Comparison of ENCODE assay signal across 13 mouse cellular contexts in the genomic region with DNA sequence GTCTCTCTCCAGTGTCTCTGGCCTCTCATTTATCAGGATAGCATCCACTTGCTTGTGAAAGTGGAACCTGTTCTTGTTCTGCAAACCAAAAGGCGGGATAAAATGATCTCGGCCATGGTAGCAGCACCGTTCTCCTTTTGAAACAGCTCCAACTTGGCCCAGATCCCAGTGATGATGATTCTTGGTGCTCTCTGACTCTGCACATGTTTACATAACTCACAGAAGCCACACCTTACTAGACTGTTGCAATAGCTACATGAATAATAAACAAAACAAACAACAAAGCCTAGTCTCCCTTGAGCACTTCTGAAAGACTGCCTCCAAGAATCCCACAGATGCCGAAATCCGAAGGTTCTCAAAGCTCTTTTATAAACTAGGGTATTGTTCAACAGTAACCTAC.
A peak's percentile ranks its signal among the peaks of the same experiment; 100 is the strongest.
DNase-seq lines count a peak whose midpoint lies in the region; ATAC-seq and TF ChIP-seq lines count a peak whose summit lies in the region.
"Had no signal": no experiment of that assay in that cellular context is flagged by ENCODE, and none has a peak within 500 bp of the region (broad histone marks: within the 10 kb centered on the region; RNA-seq: fewer than 3 reads in every experiment).

No protein-coding gene starts in this region.

- no peaks in the 10 kb centered on the region for H3K9me3 ChIP-seq in kidney, embryonic 15.5 days (replicated peaks)
- H3K9me3 ChIP-seq in lung, postnatal 0 days (ENCODE audit: low read length) = no peaks in the 10 kb centered on the region
- no peaks in the 10 kb centered on the region for H3K9me3 ChIP-seq in hindbrain, embryonic 13.5 days
- H3K9me3 ChIP-seq in forebrain, postnatal 0 days (ENCODE audit: low read length) = no peaks in the 10 kb centered on the region
- H3K9me3 ChIP-seq: forebrain, embryonic 10.5 days had no signal

- no peak overlapping the region for H3K9ac ChIP-seq in kidney, embryonic 15.5 days
- H3K9ac ChIP-seq in lung, postnatal 0 days (replicated peaks; ENCODE audit: low read depth) = no peak overlapping the region
- no peak overlapping the region for H3K9ac ChIP-seq in hindbrain, embryonic 13.5 days
- H3K9ac ChIP-seq in forebrain, postnatal 0 days = no peak overlapping the region
- H3K9ac ChIP-seq: liver, embryonic 14.5 days had no signal

- ATAC-seq in kidney, embryonic 15.5 days (replicated peaks; ENCODE audit: low FRiP score) = no peak
- ATAC-seq in lung, postnatal 0 days = peak; percentile 64
- no peak for ATAC-seq in hindbrain, embryonic 13.5 days (ENCODE audit: low FRiP score)
- no peak for ATAC-seq in forebrain, postnatal 0 days
- ATAC-seq: activated CD4-positive, CD25-positive, alpha-beta regulatory T cell, adult 4 months had no signal

- H3K4me2 ChIP-seq in kidney, embryonic 15.5 days = no peak overlapping the region
- no peak overlapping the region for H3K4me2 ChIP-seq in lung, postnatal 0 days (replicated peaks; ENCODE audit: low read depth, low read length)
- no peak overlapping the region for H3K4me2 ChIP-seq in hindbrain, embryonic 13.5 days
- H3K4me2 ChIP-seq in forebrain, postnatal 0 days (ENCODE audit: low read depth) = no peak overlapping the region

- no peak for TF ChIP-seq CTCF in lung, postnatal 0 days (IDR thresholded peaks at IDR 0.05)
- TF ChIP-seq CTCF in forebrain, postnatal 0 days (IDR thresholded peaks at IDR 0.05; ENCODE audit: low read depth) = no peak

- no peak overlapping the region for H3K4me3 ChIP-seq in kidney, embryonic 15.5 days (replicated peaks)
- no peak overlapping the region for H3K4me3 ChIP-seq in lung, postnatal 0 days (ENCODE audit: low read depth, low read length)
- H3K4me3 ChIP-seq in hindbrain, embryonic 13.5 days = no peak overlapping the region
- no peak overlapping the region for H3K4me3 ChIP-seq in forebrain, postnatal 0 days (ENCODE audit: low read depth, low read length)
- H3K4me3 ChIP-seq: forebrain, embryonic 10.5 days had no signal

- TF ChIP-seq EP300 in lung, postnatal 0 days (IDR thresholded peaks at IDR 0.05) = peak; percentile 22; the same call in 1 of the 2 replicates

- DNase-seq in kidney, adult 11 months = peak; percentile 27
- DNase-seq in adrenal gland, postnatal 10 days = peak; percentile 77
- peak; percentile 60 to 66 for DNase-seq in cerebellum, postnatal 36 days
- peak; percentile 61 for DNase-seq in lung, postnatal 0 days (ENCODE audit: low spot score)
- DNase-seq in neural tube, embryonic 10.5 days (ENCODE audit: extremely low spot score, low spot score) = no peak
- no peak for DNase-seq in forebrain, postnatal 0 days
- DNase-seq: thymus, adult 18-20 months had no signal

- no peaks in the 10 kb centered on the region for H3K27me3 ChIP-seq in kidney, embryonic 15.5 days
- no peaks in the 10 kb centered on the region for H3K27me3 ChIP-seq in lung, postnatal 0 days (replicated peaks; ENCODE audit: insufficient read depth, low read length)
- H3K27me3 ChIP-seq in hindbrain, embryonic 13.5 days = no peaks in the 10 kb centered on the region
- H3K27me3 ChIP-seq in forebrain, postnatal 0 days (ENCODE audit: insufficient read depth, low read length) = no peaks in the 10 kb centered on the region
- H3K27me3 ChIP-seq: CH12.LX had no signal

- H3K4me1 ChIP-seq in kidney, embryonic 15.5 days = no peaks in the 10 kb centered on the region
- H3K4me1 ChIP-seq in lung, postnatal 0 days (ENCODE audit: insufficient read depth, low read depth, low read length) = no peaks in the 10 kb centered on the region
- H3K4me1 ChIP-seq in hindbrain, embryonic 13.5 days (replicated peaks) = no peaks in the 10 kb centered on the region
- H3K4me1 ChIP-seq in forebrain, postnatal 0 days (ENCODE audit: insufficient read depth) = no peaks in the 10 kb centered on the region

- no peak overlapping the region for H3K27ac ChIP-seq in kidney, embryonic 15.5 days
- no peak overlapping the region for H3K27ac ChIP-seq in lung, postnatal 0 days (ENCODE audit: low read length)
- H3K27ac ChIP-seq in hindbrain, embryonic 13.5 days = no peak overlapping the region
- no peak overlapping the region for H3K27ac ChIP-seq in forebrain, postnatal 0 days (ENCODE audit: low read depth, low read length)
- H3K27ac ChIP-seq: forebrain, embryonic 10.5 days; liver, embryonic 14.5 days had no signal

- WGBS in kidney, embryonic 15.5 days = 74% methylated on average over 5 of the region's 5 CpGs
- WGBS in lung, postnatal 0 days = 25% methylated on average over 5 of the region's 5 CpGs
- 72% methylated on average over 5 of the region's 5 CpGs for WGBS in hindbrain, embryonic 13.5 days
- WGBS in forebrain, postnatal 0 days = 48% methylated on average over 5 of the region's 5 CpGs

- H3K36me3 ChIP-seq in kidney, embryonic 15.5 days = no peaks in the 10 kb centered on the region
- no peaks in the 10 kb centered on the region for H3K36me3 ChIP-seq in lung, postnatal 0 days (ENCODE audit: insufficient read depth, low read length)
- H3K36me3 ChIP-seq in hindbrain, embryonic 13.5 days = no peaks in the 10 kb centered on the region
- no peaks in the 10 kb centered on the region for H3K36me3 ChIP-seq in forebrain, postnatal 0 days (ENCODE audit: insufficient read depth)
- H3K36me3 ChIP-seq: forebrain, embryonic 10.5 days had no signal

Comparison
In these comparisons a context has a peak if more than half of its experiments do, and no peak if none do; other contexts are left out.
1. DNase-seq: peak in kidney, adult 11 months (single experiment), adrenal gland, postnatal 10 days (single experiment), cerebellum, postnatal 36 days (2 of 2) and lung, postnatal 0 days (single experiment); none in neural tube, embryonic 10.5 days (single experiment) and forebrain, postnatal 0 days (single experiment).